Mouse (Mus musculus): ENCODE data around the gene D430019H16Rik. TPM values are rescaled to one million over a fixed set of nuclear protein-coding genes. Genes with fewer than 3 reads are reported as not detected.
A peak's percentile ranks its signal among the peaks of the same experiment; 100 is the strongest.

Gene D430019H16Rik
- polyA plus RNA-seq, 1 experiment from 2014 or later, result 8.1 TPM

GRCm38 (mm10) chr12:105523737-105524136 is 70.1 kb downstream of the D430019H16Rik start:
- H3K4me2 ChIP-seq (replicated peaks), result no peak overlapping the region
- no peaks in the 10 kb centered on the region for H3K4me1 ChIP-seq
- no peak overlapping the region for H3K27ac ChIP-seq
- no peaks in the 10 kb centered on the region for H3K9me3 ChIP-seq (replicated peaks)
- H3K27me3 ChIP-seq, result no peaks in the 10 kb centered on the region
- H3K9ac ChIP-seq, result no peak overlapping the region
- no peak for ATAC-seq (ENCODE audit: low FRiP score)
- H3K36me3 ChIP-seq, result no peaks in the 10 kb centered on the region
- WGBS, result 61% methylated on average over 2 of the region's 2 CpGs
- H3K4me3 ChIP-seq, result no peak overlapping the region

- Histone ChIP-seq H3K27me3 (no peaks in the 10 kb centered on the region), H3K27ac (no peak overlapping the region), H3K4me2 (replicated peaks) (no peak overlapping the region), H3K9ac (no peak overlapping the region), H3K36me3 (no peaks in the 10 kb centered on the region), H3K4me1 (peaks cover 1% of the 10 kb centered on the region), H3K9me3 (replicated peaks) (no peaks in the 10 kb centered on the region), H3K4me3 (no peak overlapping the region)
- no peak for ATAC-seq (ENCODE audit: low FRiP score)
- WGBS, result 90% methylated on average over 3 of the region's 3 CpGs
Measured at GRCm38 (mm10) chr12:105526186-105526585, 72.5 kb downstream of the D430019H16Rik start.

GRCm38 (mm10) chr12:105526829-105527228 is 73.2 kb downstream of the D430019H16Rik start:
- Histone ChIP-seq H3K4me3 (no peak overlapping the region), H3K27me3 (no peaks in the 10 kb centered on the region), H3K27ac (no peak overlapping the region), H3K9me3 (replicated peaks) (no peaks in the 10 kb centered on the region), H3K4me2 (replicated peaks) (no peak overlapping the region), H3K36me3 (no peaks in the 10 kb centered on the region), H3K4me1 (peaks cover 8% of the 10 kb centered on the region), H3K9ac (no peak overlapping the region)
- peak; percentile 54; the same call in 1 of the 2 replicates for ATAC-seq (ENCODE audit: low FRiP score)
- 65% methylated on average over 5 of the region's 5 CpGs for WGBS

GRCm38 (mm10) chr12:105529545-105529944 is 75.9 kb downstream of the D430019H16Rik start:
- H3K27me3 ChIP-seq, result no peaks in the 10 kb centered on the region
- no peak overlapping the region for H3K9ac ChIP-seq
- H3K4me1 ChIP-seq, result peaks cover 14% of the 10 kb centered on the region
- no peak overlapping the region for H3K4me3 ChIP-seq
- H3K36me3 ChIP-seq, result no peaks in the 10 kb centered on the region
- ATAC-seq (ENCODE audit: low FRiP score), result no peak
- WGBS, result 73% methylated on average over 9 of the region's 9 CpGs
- no peaks in the 10 kb centered on the region for H3K9me3 ChIP-seq (replicated peaks)
- H3K4me2 ChIP-seq (replicated peaks), result no peak overlapping the region
- no peak overlapping the region for H3K27ac ChIP-seq

GRCm38 (mm10) chr12:105531724-105532371 is 78.2 kb downstream of the D430019H16Rik start:
- WGBS, result 43% methylated on average over 8 of the region's 8 CpGs
- peak overlapping the region; percentile 71 for H3K27ac ChIP-seq
- H3K9ac ChIP-seq, result no peak overlapping the region

GRCm38 (mm10) chr12:105534842-105535241 is 81.2 kb downstream of the D430019H16Rik start:
- H3K4me2 ChIP-seq (replicated peaks), result no peak overlapping the region

More at GRCm38 (mm10) chr12:105531724-105532371, 78.2 kb downstream of the D430019H16Rik start:
- no peak overlapping the region for H3K4me3 ChIP-seq
- peaks cover 14% of the 10 kb centered on the region for H3K4me1 ChIP-seq
- no peaks in the 10 kb centered on the region for H3K9me3 ChIP-seq (replicated peaks)
- H3K4me2 ChIP-seq (replicated peaks), result no peak overlapping the region
- H3K27me3 ChIP-seq, result no peaks in the 10 kb centered on the region
- ATAC-seq (ENCODE audit: low FRiP score), result peak; percentile 54; the same call in 1 of the 2 replicates
- H3K36me3 ChIP-seq, result no peaks in the 10 kb centered on the region

GRCm38 (mm10) chr12:105535968-105536760 is 82.5 kb downstream of the D430019H16Rik start:
- Histone ChIP-seq H3K27ac (no peak overlapping the region), H3K4me3 (no peak overlapping the region), H3K9me3 (replicated peaks) (no peaks in the 10 kb centered on the region), H3K4me1 (peaks cover 13% of the 10 kb centered on the region), H3K27me3 (0 out of 2 replicates have a peak, but pooled peaks cover 1% of the 10 kb centered on the region), H3K4me2 (replicated peaks) (no peak overlapping the region), H3K9ac (no peak overlapping the region), H3K36me3 (no peaks in the 10 kb centered on the region)
- no peak for ATAC-seq (ENCODE audit: low FRiP score)
- 76% methylated on average over 12 of the region's 13 CpGs for WGBS

More at GRCm38 (mm10) chr12:105534842-105535241, 81.2 kb downstream of the D430019H16Rik start:
- H3K27me3 ChIP-seq, result no peaks in the 10 kb centered on the region
- no peaks in the 10 kb centered on the region for H3K9me3 ChIP-seq (replicated peaks)
- no peak overlapping the region for H3K9ac ChIP-seq
- H3K4me3 ChIP-seq, result no peak overlapping the region
- H3K36me3 ChIP-seq, result no peaks in the 10 kb centered on the region
- 86% methylated on average over 4 of the region's 4 CpGs for WGBS
- H3K27ac ChIP-seq, result no peak overlapping the region
- no peak for ATAC-seq (ENCODE audit: low FRiP score)
- H3K4me1 ChIP-seq, result peaks cover 14% of the 10 kb centered on the region

GRCm38 (mm10) chr12:105537162-105537561 is 83.5 kb downstream of the D430019H16Rik start:
- H3K27ac ChIP-seq, result no peak overlapping the region
- WGBS, result 86% methylated on average over 5 of the region's 5 CpGs
- ATAC-seq (ENCODE audit: low FRiP score), result no peak

GRCm38 (mm10) chr12:105539649-105540048 is 86.0 kb downstream of the D430019H16Rik start:
- H3K9me3 ChIP-seq (replicated peaks), result no peaks in the 10 kb centered on the region
- peaks cover 10% of the 10 kb centered on the region; the same call in 1 of the 2 replicates for H3K27me3 ChIP-seq
- no peaks in the 10 kb centered on the region for H3K36me3 ChIP-seq
- H3K4me2 ChIP-seq (replicated peaks), result no peak overlapping the region
- no peaks in the 10 kb centered on the region for H3K4me1 ChIP-seq
- H3K4me3 ChIP-seq, result no peak overlapping the region
- no peak overlapping the region for H3K27ac ChIP-seq
- H3K9ac ChIP-seq, result no peak overlapping the region
- 90% methylated on average over 10 of the region's 10 CpGs for WGBS
- no peak for ATAC-seq (ENCODE audit: low FRiP score)

More at GRCm38 (mm10) chr12:105537162-105537561, 83.5 kb downstream of the D430019H16Rik start:
- no peaks in the 10 kb centered on the region for H3K36me3 ChIP-seq
- H3K9me3 ChIP-seq (replicated peaks), result no peaks in the 10 kb centered on the region
- no peak overlapping the region for H3K9ac ChIP-seq
- no peak overlapping the region for H3K4me3 ChIP-seq
- H3K4me2 ChIP-seq (replicated peaks), result no peak overlapping the region
- peaks cover 3% of the 10 kb centered on the region; the same call in 1 of the 2 replicates for H3K4me1 ChIP-seq
- H3K27me3 ChIP-seq, result peaks cover 6% of the 10 kb centered on the region; the same call in 1 of the 2 replicates

GRCm38 (mm10) chr12:105541590-105542402 is 88.1 kb downstream of the D430019H16Rik start:
- no peak for ATAC-seq (ENCODE audit: low FRiP score)
- WGBS, result 80% methylated on average over 12 of the region's 12 CpGs
- no peaks in the 10 kb centered on the region for H3K36me3 ChIP-seq

GRCm38 (mm10) chr12:105542513-105542912 is 88.9 kb downstream of the D430019H16Rik start:
- ATAC-seq (ENCODE audit: low FRiP score), result no peak
- H3K9me3 ChIP-seq (replicated peaks), result no peaks in the 10 kb centered on the region
- H3K4me2 ChIP-seq (replicated peaks), result no peak overlapping the region
- WGBS, result 81% methylated on average over 3 of the region's 3 CpGs
- no peak overlapping the region for H3K9ac ChIP-seq
- H3K27me3 ChIP-seq, result peaks cover 20% of the 10 kb centered on the region
- peaks cover 8% of the 10 kb centered on the region for H3K4me1 ChIP-seq
- H3K4me3 ChIP-seq, result no peak overlapping the region
- H3K27ac ChIP-seq, result no peak overlapping the region
- no peaks in the 10 kb centered on the region for H3K36me3 ChIP-seq

More at GRCm38 (mm10) chr12:105541590-105542402, 88.1 kb downstream of the D430019H16Rik start:
- Histone ChIP-seq H3K9me3 (replicated peaks) (no peaks in the 10 kb centered on the region), H3K4me2 (replicated peaks) (no peak overlapping the region), H3K27ac (no peak overlapping the region), H3K9ac (no peak overlapping the region), H3K4me1 (peaks cover 8% of the 10 kb centered on the region), H3K4me3 (no peak overlapping the region), H3K27me3 (peaks cover 13% of the 10 kb centered on the region; the same call in 1 of the 2 replicates)
